Mouse (Mus musculus): ENCODE results near the gene Gm15085.
"Not testable (repeated sequence)": the region's sequence is repeated elsewhere in the genome, so short reads cannot be mapped to it uniquely, and the experiment has no call there.

Gene Gm15085

GRCm38 (mm10) chrX:149447317-149447716 lies at the start of gene Gm15085:
Gene Gm15085 (plus strand): TSS chrX:149447617.
- DNase-seq (ENCODE audit: low read depth, low spot score): not testable (repeated sequence)
